Mouse (Mus musculus) forebrain, embryonic 16.5 days (tissue): ENCODE data around the gene Synrg. TPM values are rescaled to one million over a fixed set of nuclear protein-coding genes. Genes with fewer than 3 reads are reported as not detected.

Experiments
- ATAC-seq: fragments of 200-750 bp; cut with Nextera tagmentation; 2 replicates; pipeline ENCODE4 v1.8.0; 2017; ENCODE audit warnings: mild to moderate bottlenecking, moderate library complexity
- H3K27ac ChIP-seq: fragments of 300-500 bp; sonication (generic); 2 replicates; pipeline ENCODE4 v1.5.1; 2014; ENCODE audit warnings: low read length, control low read depth
- H3K27me3 ChIP-seq: fragments of 300-500 bp; sonication (generic); replicated peaks from 2 replicates; pipeline ENCODE4 v1.6.1; 2014; ENCODE audit warnings: low read length; ENCODE audit not compliant: control insufficient read depth, insufficient read depth
- H3K36me3 ChIP-seq: fragments of 300-500 bp; sonication (generic); 2 replicates; pipeline ENCODE4 v1.6.1; 2014; ENCODE audit not compliant: control insufficient read depth, insufficient read depth
- H3K4me1 ChIP-seq: fragments of 300-500 bp; sonication (generic); replicated peaks from 2 replicates; pipeline ENCODE4 v1.6.1; 2014; ENCODE audit warnings: low read length; ENCODE audit not compliant: control insufficient read depth, insufficient read depth
- H3K4me2 ChIP-seq: fragments of 300-500 bp; sonication (generic); 2 replicates; pipeline ENCODE4 v1.6.1; 2014; ENCODE audit warnings: mild to moderate bottlenecking, low read length, control low read depth
- H3K4me3 ChIP-seq: fragments of 300-500 bp; sonication (generic); replicated peaks from 2 replicates; pipeline ENCODE4 v1.5.1; 2014; ENCODE audit warnings: mild to moderate bottlenecking, low read length, control low read depth
- H3K9ac ChIP-seq: fragments of 300-500 bp; sonication (generic); replicated peaks from 2 replicates; pipeline ENCODE4 v1.6.1; 2014; ENCODE audit warnings: low read depth, low read length, control low read depth
- H3K9me3 ChIP-seq: fragments of 300-500 bp; sonication (generic); 2 replicates; pipeline ENCODE4 v1.6.1; 2016; ENCODE audit warnings: low read length; ENCODE audit not compliant: control insufficient read depth
- WGBS: fragments of 180-500 bp; shearing (Covaris S2); extraction: QIAGEN DNeasy Blood & Tissue Kit; methylation state at CpG from one replicate; pipeline ENCODE4 v1.1.7; 2014; 5-methylcytosine and 5-hydroxymethylcytosine counted together
- polyA plus RNA-seq: library from polyadenylated mRNA; unstranded; fragments of >200 nt; fragmentation: Nextera tagmentation; extraction: Ambion mirVana; gene quantifications from 2 replicates; pipeline ENCODE4 v1.2.1, GENCODE M21; 2015

Gene Synrg
- polyA plus RNA-seq = 34.9 and 37.6 TPM in 2 replicates

DNA sequence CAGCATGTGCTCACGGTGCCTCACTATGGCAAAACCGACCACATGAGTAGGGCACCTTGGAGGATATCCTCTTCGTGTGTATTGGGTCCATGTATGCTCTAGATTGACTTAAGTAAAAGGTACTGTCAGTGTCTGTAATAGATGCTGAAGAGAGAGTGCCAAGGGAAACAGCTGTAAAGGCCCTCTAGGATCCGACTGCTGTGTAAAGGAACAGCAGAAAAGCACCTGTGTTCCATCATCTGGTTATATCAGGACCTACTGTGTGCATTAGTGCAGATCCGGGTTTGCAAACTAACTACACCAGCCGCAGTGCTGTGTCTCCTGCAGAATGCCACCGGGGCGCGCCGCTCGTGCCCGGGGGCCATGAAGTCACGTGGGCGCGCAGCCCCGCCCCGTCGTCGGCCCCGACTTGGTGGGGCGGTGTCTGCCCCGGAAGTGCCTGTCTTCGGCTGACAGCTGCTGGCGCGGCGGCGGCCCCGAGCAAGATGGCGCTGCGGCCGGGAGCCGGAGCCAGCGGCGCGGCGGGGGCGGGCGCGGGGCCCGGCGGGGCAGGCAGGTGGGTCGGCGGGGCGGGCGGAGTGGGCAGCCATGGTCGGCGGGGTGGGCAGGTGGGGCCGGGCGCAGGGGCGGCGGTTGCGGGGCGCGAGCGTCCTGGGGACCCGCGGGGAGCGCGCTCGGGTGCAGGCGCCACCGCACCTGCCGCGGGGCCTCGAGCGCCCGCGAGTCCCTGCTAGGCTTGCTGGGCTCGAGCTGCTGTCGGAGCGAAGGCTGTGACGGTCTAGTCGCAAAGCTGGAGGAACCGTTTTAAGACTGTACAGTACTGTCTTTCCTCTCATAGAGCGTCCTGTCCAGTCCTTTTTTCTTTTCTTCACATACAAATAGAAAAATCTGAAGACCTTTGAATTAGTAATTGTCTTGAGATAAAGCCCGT, at the start of gene Synrg:
Gene Synrg (plus strand): TSS at position 438 of the 931 bp plus-strand sequence.
- ATAC-seq = peak; percentile 97
- peaks cover 28% of the 10 kb centered on the region for H3K4me1 ChIP-seq
- 2% methylated on average over 50 of the region's 76 CpGs for WGBS
- peak within 1 kb of the TSS; percentile 77 for H3K4me3 ChIP-seq
- H3K36me3 ChIP-seq = peaks cover 9% of the 10 kb centered on the region
- peak within 1 kb of the TSS; percentile 87 for H3K27ac ChIP-seq
- H3K4me2 ChIP-seq = peak within 1 kb of the TSS; percentile 63
- H3K27me3 ChIP-seq = no peaks in the 10 kb centered on the region
- peak within 1 kb of the TSS; percentile 90 for H3K9ac ChIP-seq
- no peaks in the 10 kb centered on the region for H3K9me3 ChIP-seq

DNA sequence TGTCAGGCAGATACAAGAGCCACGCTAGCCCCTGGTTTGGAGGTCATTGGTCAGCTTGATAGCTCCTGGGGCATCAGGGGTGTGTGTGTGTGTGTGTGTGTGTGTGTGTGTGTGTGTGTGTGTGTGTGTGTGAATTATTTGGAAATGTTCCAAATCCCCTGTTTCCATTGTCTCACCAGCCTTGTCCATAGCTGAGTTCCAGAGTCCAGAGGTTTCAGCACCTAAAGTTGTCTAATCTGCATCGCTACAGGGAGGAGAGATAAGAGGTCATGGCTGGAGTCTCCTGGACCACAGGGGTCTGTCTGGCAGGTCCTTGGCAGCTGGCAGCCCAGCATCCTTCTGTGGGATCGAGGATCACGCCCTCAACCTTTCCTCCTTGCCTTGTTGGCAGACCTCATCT, 49.7 kb upstream of the Synrg start:
- no peak overlapping the region for H3K27ac ChIP-seq
- H3K9ac ChIP-seq = no peak overlapping the region
- H3K9me3 ChIP-seq = no peaks in the 10 kb centered on the region
- no peaks in the 10 kb centered on the region for H3K4me1 ChIP-seq
- H3K27me3 ChIP-seq = no peaks in the 10 kb centered on the region
- 89% methylated on average over 4 of the region's 4 CpGs for WGBS
- H3K4me3 ChIP-seq = no peak overlapping the region
- H3K36me3 ChIP-seq = no peaks in the 10 kb centered on the region
- ATAC-seq = no peak
- H3K4me2 ChIP-seq = no peak overlapping the region

DNA sequence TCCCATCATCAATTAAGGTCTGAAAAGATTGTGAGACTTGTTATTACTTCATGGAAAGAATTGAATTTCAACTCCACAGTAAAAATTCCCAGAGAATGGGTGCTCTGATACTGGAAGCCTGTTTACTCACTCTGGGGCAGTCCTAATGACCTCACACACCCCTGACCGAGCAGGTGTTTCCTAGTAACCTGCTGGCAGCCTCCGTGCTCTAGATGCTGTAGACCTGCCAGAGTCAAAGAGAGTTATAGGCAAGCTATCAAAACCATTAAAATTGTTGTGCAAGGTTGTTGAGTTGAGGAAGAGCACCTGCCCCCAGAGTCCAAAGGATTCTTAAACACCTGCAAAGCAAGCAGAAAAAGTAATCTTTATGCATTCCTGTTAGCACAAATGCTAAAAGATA, 41.6 kb upstream of the Synrg start:
- no peak for ATAC-seq
- Histone ChIP-seq H3K9me3 (no peaks in the 10 kb centered on the region), H3K27me3 (no peaks in the 10 kb centered on the region), H3K36me3 (no peaks in the 10 kb centered on the region), H3K4me2 (no peak overlapping the region), H3K27ac (no peak overlapping the region), H3K4me3 (no peak overlapping the region), H3K9ac (no peak overlapping the region), H3K4me1 (no peaks in the 10 kb centered on the region)
- WGBS = 71% methylated on average over 2 of the region's 2 CpGs

DNA sequence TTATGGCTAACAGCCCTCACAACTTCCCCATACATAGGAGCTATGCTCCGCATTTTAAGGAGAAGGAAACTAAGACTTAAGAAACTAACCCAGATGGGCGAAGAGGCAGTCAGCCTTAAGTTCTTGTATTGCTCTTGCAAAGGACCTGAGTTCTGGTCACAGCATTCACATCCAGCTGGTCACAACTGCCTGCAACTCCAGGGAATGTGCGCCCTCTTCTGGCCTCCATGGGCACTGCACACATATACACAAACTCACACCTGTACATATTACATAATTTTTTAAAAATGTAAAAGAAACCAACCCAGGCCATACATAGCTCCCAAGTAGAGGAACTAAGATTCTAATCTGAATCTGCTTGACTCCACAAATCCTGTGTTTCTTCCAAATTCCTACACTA, 37.1 kb upstream of the Synrg start:
- no peak overlapping the region for H3K27ac ChIP-seq
- H3K36me3 ChIP-seq = no peaks in the 10 kb centered on the region
- no peaks in the 10 kb centered on the region for H3K4me1 ChIP-seq
- WGBS = 62% methylated on average over 3 of the region's 3 CpGs
- no peak overlapping the region for H3K4me3 ChIP-seq
- no peak overlapping the region for H3K4me2 ChIP-seq
- no peaks in the 10 kb centered on the region for H3K27me3 ChIP-seq
- no peaks in the 10 kb centered on the region for H3K9me3 ChIP-seq
- ATAC-seq = no peak
- no peak overlapping the region for H3K9ac ChIP-seq

DNA sequence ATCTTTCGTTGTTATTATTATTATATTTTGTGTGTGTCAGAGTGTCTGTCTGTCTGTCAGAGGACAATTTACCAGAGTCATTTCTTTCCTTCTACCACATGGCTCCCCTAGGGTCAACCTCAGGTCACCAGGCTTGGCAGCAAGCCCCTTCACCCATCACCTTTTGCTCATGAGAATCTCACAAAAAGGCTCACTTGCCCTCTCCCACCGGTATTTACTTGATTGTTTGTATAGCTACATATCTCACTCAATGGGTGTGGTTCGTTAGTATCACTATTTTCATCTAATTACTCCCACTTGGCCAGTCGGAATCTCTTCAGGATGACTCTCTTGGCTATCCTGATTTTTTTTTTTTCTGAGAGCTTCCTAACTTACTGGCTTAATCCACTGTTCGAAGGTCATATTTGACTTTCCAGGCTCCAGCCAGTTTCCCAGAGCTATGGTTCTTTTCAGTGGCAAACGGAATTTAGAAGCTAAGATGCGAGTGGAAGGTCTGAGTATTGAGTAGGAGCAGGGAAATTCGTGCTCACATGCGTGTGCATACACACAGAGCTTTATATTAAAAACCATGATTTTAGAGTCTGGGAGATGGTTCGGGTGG, 31.6 kb upstream of the Synrg start:
- Histone ChIP-seq H3K4me2 (no peak overlapping the region), H3K4me3 (no peak overlapping the region), H3K9me3 (no peaks in the 10 kb centered on the region), H3K36me3 (no peaks in the 10 kb centered on the region), H3K4me1 (no peaks in the 10 kb centered on the region), H3K27me3 (no peaks in the 10 kb centered on the region), H3K9ac (no peak overlapping the region), H3K27ac (no peak overlapping the region)
- no peak for ATAC-seq
- 78% methylated on average over 10 of the region's 10 CpGs for WGBS

DNA sequence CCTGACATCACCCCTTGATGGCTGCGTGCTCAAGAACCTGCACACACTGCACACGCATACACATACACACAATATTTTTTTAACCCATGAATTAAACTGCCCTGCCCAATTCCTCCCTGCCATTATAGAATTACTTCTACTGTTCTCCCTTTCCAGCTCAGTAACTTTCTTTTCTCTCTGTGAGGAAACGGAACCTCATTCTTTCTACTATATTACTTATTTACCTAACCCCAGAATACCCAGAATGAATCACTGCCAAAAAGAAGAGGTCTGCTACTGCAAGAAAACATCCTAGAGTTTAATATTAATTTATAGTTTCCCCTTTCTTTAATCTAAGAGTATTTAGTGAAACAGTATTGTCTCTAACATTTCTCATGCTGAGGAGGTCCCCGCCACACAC, 30.9 kb upstream of the Synrg start:
- WGBS = 95% methylated on average over 4 of the region's 4 CpGs
- H3K4me1 ChIP-seq = no peaks in the 10 kb centered on the region
- H3K4me3 ChIP-seq = no peak overlapping the region
- H3K9me3 ChIP-seq = no peaks in the 10 kb centered on the region
- no peak overlapping the region for H3K4me2 ChIP-seq
- ATAC-seq = no peak
- H3K9ac ChIP-seq = no peak overlapping the region
- no peaks in the 10 kb centered on the region for H3K27me3 ChIP-seq
- H3K27ac ChIP-seq = no peak overlapping the region
- no peaks in the 10 kb centered on the region for H3K36me3 ChIP-seq

DNA sequence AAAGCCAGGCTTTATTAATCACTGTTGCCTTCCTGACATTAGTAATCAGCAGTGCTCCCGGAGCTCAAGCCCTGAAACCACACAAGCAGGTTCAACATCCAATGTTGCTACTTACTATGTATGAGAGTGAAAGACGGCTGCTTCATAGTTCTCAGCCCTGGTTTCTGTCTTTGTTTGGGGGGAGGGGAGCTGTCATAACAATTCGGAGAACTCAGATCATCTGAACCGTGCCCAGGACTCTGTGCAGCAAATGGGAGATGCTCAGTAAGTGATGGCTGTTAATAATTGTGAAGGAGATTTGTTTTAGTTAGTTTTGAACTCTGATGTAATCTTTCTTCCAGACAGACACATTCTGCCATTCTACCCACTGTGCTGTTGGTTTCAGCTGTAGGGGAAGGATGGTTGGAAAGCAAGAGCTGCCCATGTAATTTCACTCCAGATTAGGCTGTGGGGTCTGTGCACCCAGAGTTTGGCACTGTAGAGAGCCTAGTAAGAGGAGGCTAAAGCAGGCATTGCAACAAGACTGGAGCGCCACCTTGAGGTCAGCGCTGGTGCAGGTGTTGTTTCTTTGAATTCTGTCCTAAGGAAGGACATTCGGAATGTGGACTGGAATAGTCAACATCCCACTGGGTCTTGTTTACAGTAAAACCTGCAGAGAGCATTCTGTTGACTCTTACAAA, 28.1 kb upstream of the Synrg start:
- Histone ChIP-seq H3K4me3 (no peak overlapping the region), H3K4me2 (no peak overlapping the region), H3K9ac (no peak overlapping the region), H3K36me3 (no peaks in the 10 kb centered on the region), H3K9me3 (no peaks in the 10 kb centered on the region), H3K27me3 (no peaks in the 10 kb centered on the region; the same call in 1 of the 2 replicates), H3K27ac (no peak overlapping the region), H3K4me1 (no peaks in the 10 kb centered on the region)
- ATAC-seq = no peak
- WGBS = 28% methylated on average over 7 of the region's 7 CpGs

DNA sequence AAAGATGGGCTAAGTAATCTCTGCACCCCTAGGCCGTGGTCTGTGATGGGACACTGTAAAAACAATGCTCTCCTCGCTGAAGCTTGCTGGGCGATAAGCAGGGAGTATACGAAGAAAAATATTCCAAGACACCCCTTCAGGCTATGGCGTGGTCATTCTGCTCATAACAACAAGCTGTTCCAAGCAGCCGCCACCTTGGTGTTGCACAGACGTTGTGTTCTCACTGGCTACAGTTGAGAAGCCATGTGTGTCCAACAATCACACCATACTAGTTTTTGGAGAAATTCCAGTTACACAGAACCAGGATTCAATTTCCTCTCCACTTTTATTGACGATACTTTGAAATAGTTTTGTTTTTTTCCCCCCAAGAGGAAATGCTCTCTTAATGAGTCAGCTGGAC, 25.7 kb upstream of the Synrg start:
- no peak overlapping the region for H3K4me3 ChIP-seq
- H3K9ac ChIP-seq = no peak overlapping the region
- H3K27ac ChIP-seq = no peak overlapping the region
- H3K4me1 ChIP-seq = peaks cover 8% of the 10 kb centered on the region
- H3K27me3 ChIP-seq = no peaks in the 10 kb centered on the region; the same call in 1 of the 2 replicates
- ATAC-seq = no peak
- H3K9me3 ChIP-seq = no peaks in the 10 kb centered on the region
- no peaks in the 10 kb centered on the region; the same call in 1 of the 2 replicates for H3K36me3 ChIP-seq
- H3K4me2 ChIP-seq = no peak overlapping the region
- WGBS = 83% methylated on average over 8 of the region's 8 CpGs
